Mouse (Mus musculus): ENCODE measurements at regions not wholly inside any gene's neighbourhood (a gene's known extent, or its start where the extent isn't known, plus 50 kb on each side); places are given as distances from the start of the nearest gene placed in this dataset.
A peak's percentile ranks its signal among the peaks of the same experiment; 100 is the strongest.
"Not testable (repeated sequence)": the region's sequence is repeated elsewhere in the genome, so short reads cannot be mapped to it uniquely, and the experiment has no call there.

DNA sequence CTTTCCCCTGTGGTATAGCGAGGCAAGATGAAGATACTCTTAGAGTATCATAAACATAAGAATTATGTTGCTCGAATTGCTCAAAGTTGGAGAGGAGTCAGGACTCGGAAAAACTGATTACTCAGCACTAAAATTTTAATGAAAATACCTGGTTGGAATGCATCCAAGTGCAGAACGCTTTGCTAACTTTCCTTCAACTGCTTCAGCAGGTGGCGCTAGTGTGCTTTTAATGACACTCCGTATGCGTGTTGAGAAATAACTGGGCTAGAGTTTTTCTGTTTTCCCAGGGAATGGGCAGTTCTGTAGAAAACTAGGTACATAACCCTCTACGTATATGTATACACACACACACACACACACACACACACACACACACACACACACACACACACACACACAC, 221.0 kb downstream of the Grxcr1 start:
- peak; percentile 14 for DNase-seq (ENCODE audit: extremely low read depth, low read depth)

DNA sequence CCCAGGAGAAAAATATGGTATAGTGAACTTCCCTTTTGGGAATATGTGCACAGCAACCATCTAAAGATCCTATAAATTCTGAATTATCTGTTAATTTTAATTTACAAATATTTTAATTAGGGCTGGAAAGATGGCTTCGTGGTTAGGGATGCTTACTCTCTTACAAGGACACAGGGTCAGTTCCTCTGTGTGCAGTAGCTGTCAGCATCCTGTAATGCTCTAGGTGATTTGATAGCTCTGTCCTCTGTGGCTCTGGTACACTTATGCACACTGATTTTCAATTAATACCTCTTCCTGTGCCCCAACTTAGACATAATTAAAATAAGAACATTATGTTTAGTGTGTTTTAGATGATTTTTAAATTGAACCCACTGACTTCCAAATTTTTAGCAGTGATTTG, 221.8 kb downstream of the Grxcr1 start:
- DNase-seq (ENCODE audit: extremely low read depth, low read depth) = no peak

- no peak for DNase-seq (ENCODE audit: extremely low read depth, low read depth)
Observed at GRCm38 (mm10) chr5:68254111-68254510, 222.5 kb downstream of the Grxcr1 start.

DNA sequence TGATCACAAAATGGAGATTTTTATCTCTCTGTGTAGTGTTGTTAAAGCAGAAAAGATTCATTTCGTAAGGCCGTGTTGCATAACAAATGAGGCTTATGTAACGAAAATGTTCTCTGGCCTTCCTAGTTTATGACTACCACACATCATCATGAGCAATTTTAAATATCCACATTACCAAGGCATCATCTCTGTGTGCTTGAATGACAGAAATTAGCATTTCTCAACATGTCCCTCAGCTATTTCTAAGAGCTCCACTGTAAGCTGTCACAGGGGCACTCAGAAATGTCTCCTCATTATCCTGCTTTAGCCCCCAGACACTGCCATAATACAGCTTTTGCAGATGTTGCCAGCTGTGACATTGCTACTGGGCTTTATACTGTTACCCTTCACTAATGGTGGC, 232.6 kb downstream of the Grxcr1 start:
- no peak for DNase-seq (ENCODE audit: extremely low read depth, low read depth)

GRCm38 (mm10) chr5:68274271-68274670, 242.6 kb downstream of the Grxcr1 start:
- DNase-seq (ENCODE audit: extremely low read depth, low read depth) = no peak

- no peak for DNase-seq (ENCODE audit: extremely low read depth, low read depth)
Observed at GRCm38 (mm10) chr5:68275558-68276263, 244.1 kb downstream of the Grxcr1 start.

- not testable (repeated sequence) for DNase-seq (ENCODE audit: extremely low read depth, low read depth)
Observed at GRCm38 (mm10) chr5:68295774-68296173, 264.1 kb downstream of the Grxcr1 start.

GRCm38 (mm10) chr5:68313187-68313586, 281.6 kb downstream of the Grxcr1 start:
- DNase-seq (ENCODE audit: extremely low read depth, low read depth) = no peak

DNA sequence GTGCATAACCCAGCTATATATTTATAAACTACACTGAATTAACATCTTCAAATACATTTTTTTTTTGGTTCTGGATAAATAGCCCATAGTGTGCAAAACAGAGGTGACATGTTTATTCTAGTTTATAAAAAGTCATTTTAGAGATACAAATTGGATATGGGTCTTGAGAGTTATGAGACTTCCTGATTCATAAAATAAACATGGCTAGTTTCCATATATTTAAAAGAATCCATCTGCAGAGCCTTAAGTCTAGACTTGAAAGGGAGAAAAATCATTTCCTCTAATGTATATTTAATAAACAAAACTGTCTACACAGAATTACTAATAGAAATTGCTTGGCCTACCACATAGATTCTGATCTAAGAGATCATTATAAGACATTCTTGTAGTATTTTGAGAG, 287.3 kb downstream of the Grxcr1 start:
- DNase-seq (ENCODE audit: extremely low read depth, low read depth) = no peak

GRCm38 (mm10) chr5:68326998-68327593, 295.5 kb downstream of the Grxcr1 start:
- DNase-seq (ENCODE audit: extremely low read depth, low read depth) = no peak

DNA sequence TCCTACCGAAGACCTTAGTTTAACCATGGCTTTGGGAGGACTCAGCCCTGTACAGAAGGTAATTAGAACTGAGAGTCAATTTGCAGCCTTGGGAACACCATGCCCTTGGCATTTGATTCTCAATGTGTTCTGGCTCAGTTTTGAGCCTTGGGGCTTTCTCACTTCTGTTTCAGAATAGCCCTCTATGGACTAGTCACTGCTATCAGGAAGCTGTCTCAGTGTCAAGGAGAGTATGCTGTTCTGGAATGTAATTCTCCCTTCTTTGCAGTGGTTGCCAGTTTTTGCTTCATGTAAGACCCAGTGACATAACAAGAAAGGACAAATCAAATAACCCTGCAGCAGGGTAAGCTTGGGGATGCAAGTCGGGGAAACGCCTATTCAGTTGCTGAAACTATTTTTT, 297.7 kb downstream of the Grxcr1 start:
- DNase-seq (ENCODE audit: extremely low read depth, low read depth) = no peak

GRCm38 (mm10) chr5:68329828-68330227, 298.2 kb downstream of the Grxcr1 start:
- no peak for DNase-seq (ENCODE audit: extremely low read depth, low read depth)

- no peak for DNase-seq (ENCODE audit: extremely low read depth, low read depth)
Observed at GRCm38 (mm10) chr5:68350921-68351320, 319.3 kb downstream of the Grxcr1 start.

- DNase-seq (ENCODE audit: extremely low read depth, low read depth) = no peak
Observed at GRCm38 (mm10) chr5:68351793-68352192, 320.2 kb downstream of the Grxcr1 start.

DNA sequence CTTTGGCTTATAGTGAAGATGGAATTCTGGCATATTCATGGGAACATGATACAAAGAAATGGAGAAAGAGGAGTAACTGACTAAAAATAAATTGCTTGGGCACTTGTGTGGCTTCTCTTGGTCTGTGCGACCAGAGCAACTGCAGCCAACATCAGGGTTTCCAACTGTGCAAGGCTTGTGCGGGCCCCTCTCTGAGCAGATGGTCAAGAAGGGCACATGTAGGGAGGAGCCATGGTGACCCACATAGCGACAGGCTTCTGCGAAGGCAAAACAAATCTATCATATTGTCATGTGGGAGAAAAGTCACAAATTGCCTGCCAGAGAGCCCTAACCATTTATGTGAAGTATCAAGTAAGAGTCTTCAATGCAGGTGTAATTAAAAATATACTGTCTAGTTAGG, 321.6 kb downstream of the Grxcr1 start:
- DNase-seq (ENCODE audit: extremely low read depth, low read depth) = no peak

- not testable (repeated sequence) for DNase-seq (ENCODE audit: extremely low read depth, low read depth)
Observed at GRCm38 (mm10) chr5:68353816-68354215, 322.2 kb downstream of the Grxcr1 start.

GRCm38 (mm10) chr5:68361581-68362211, 330.1 kb downstream of the Grxcr1 start:
- no peak for DNase-seq (ENCODE audit: extremely low read depth, low read depth)

DNA sequence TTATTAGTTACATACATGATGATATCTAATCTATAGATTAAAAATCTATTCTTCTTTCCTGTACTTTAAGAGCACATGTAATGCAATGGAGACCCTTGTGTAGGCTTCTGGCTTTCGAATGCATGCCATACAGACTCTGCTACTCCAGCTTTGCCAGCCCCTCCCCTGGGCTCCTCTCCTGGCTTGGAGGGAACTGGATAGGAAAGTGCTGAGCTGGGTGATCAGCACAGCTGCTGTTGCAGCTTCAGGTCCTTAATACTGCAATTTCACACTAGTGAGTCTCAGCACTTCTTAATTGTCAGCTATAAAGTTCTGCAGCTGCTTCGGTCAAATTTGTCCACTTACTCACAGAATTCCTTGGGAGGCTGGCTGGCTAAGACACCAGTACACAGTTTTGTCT, 341.4 kb downstream of the Grxcr1 start:
- DNase-seq (ENCODE audit: extremely low read depth, low read depth) = no peak

All from MEL-GATA-1-ER (cell line).